Mouse (Mus musculus) adrenal gland, adult 18-20 months (tissue): Measurements from ENCODE around the gene Trdmt1. TPM values are rescaled to one million over a fixed set of nuclear protein-coding genes. Genes with fewer than 3 reads are reported as not detected.

Experiments
- DNase-seq, 2 experiments: peaks; one replicate each; pipeline ENCODE4 v3.0.0; 2021 to 2022; ENCODE audit warnings: low spot score in 2 of 2
- total RNA-seq, 2 experiments: library from RNA; stranded (reverse); gene quantifications; 1 replicate in 1 of 2; 2 replicates in 1 of 2; pipeline ENCODE4 v1.2.3; 2021

Gene Trdmt1
- total RNA-seq, 2 experiments from 2014 or later, result 2.8 to 3.2 TPM

- no peak for DNase-seq
Measured at GRCm38 (mm10) chr2:13500298-13500999, 44.0 kb downstream of the Trdmt1 start.

GRCm38 (mm10) chr2:13499196-13499595, 45.3 kb downstream of the Trdmt1 start:
- no peak for DNase-seq

- DNase-seq, result no peak
Measured at GRCm38 (mm10) chr2:13496087-13496486, 48.4 kb downstream of the Trdmt1 start.

GRCm38 (mm10) chr2:13492927-13493326, 51.5 kb downstream of the Trdmt1 start:
- no peak for DNase-seq

DNA sequence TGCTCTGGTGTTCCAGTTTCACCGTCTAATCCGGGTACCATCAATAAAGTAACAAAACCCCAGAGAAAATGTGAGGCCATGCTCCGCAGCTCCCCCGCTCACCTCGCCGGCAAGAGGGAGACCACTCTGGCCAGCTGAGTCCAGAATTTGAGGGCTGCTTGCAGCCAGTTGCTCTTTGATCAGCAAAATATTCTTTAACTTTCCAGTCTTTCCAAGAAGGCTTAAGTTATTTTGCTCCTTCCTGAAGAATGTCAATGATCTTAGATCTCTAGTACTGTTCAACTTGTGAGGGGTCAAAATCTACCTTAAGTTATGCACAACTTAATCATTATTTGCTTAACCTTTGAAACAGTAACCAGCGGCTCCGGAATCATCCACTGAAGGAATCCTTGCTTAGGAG, 52.7 kb downstream of the Trdmt1 start, which contains the start of gene Cubn:
Gene Cubn (minus strand): TSS at position 80 of the 400 bp plus-strand sequence.
- no peak for DNase-seq

GRCm38 (mm10) chr2:13490480-13490879, 54.0 kb downstream of the Trdmt1 start:
- DNase-seq, result no peak

DNA sequence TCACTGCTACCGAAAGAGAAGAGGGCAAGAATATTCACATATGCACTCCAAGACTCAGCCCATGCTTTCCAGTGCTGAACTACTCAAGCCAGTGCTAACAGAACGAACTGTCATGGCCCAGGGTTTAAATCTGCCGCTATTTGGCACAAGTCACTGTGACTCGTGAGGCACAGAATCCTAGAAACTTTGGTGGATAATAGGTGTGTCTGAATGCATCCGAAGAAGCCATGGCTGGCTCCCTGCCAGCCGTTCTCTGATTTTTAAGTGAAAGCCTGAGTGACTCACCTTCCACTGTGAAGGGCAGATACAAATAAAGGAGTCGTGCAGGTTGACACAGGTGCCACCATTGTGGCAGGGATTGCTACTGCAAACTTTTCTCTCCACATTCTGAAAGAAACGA, 58.0 kb downstream of the Trdmt1 start:
- DNase-seq, result no peak

DNA sequence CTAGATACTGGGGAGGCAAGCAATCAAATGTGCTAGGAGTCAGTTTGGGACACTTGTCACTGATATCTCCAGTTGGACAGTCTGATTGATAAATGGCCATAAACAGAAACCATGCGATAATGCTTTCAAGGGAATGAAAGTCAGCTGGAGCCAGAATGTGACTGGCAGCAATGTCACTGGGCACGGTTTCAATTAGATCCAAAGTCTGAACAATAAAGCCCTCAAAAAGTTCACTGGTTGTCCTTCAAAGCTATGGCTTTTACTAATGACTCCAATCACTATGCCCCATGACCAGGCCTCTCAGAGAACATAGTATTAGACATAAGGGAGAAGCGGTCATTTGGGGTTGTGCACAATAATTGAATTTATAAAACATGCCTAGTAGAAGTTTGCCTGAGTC, 59.9 kb downstream of the Trdmt1 start:
- DNase-seq, result no peak

DNA sequence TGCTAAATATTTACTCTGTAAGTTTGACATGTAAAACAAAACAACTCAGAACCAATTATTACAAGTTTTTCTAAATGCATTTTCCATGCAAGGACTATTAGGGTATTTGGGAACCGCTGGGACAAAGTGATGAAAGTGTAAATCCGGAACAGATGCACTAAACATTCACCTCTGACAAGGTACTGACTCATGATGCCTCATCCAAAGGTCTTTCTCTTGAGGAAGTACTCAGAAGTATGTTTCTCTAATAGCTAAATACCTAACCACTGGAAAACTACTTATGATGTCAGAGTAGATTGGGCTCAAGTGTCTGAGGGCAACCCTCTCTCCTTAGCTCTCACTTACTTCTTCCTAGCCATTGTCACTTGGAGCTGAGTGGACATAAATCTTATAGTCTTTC, 63.7 kb downstream of the Trdmt1 start:
- DNase-seq, result no peak

- no peak for DNase-seq
Measured at GRCm38 (mm10) chr2:13479165-13479564, 65.3 kb downstream of the Trdmt1 start.

- no peak for DNase-seq
Measured at GRCm38 (mm10) chr2:13470108-13470507, 74.4 kb downstream of the Trdmt1 start.

DNA sequence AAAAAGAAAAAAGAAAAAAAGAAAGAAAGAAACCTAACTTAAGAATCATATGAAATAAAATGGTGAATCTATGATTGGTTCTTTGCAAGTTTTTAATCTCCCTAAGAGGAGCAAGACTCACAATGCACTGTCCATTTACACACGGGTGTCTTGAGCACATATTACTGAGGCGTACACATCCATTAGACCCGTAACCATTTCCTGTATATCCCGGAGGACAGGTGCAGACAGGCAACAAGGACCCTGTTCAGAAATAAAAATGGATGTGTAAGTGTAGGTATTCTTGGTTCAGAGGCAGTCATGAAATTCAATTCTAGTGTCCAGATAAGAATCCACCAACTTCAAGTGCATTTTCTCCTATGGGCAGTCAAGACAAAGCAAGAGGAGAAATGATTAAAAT, 74.8 kb downstream of the Trdmt1 start:
- no peak for DNase-seq

DNA sequence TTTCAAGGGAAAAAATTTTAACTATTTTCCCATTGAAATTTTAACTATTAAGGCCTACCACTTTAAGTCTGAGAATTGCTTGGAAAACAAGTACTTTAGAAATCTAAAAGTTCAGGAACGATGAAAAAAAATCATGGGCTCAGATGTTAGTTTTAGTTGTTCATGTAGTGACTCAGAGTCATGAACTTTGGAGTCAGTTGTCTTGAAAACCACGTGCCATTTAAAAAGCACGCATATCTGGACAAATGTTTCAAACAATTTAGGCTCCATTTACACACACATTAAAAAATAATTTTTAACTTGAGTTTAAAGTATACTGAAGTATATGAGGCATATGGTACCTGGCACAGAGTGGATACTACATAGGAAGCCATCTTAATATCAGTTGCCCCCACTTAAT, 77.8 kb downstream of the Trdmt1 start:
- DNase-seq, result no peak

Other genes starting within 250 kb of the Trdmt1 start
- gene Cubn, start 52.9 kb downstream of the Trdmt1 start, total RNA-seq, result under 1 TPM; 0.19 to 0.36 TPM
- gene Vim, start 29.3 kb upstream of the Trdmt1 start, total RNA-seq, result 100 to 1,000 TPM; 152 to 479 TPM
- gene St8sia6, start 249.4 kb upstream of the Trdmt1 start, total RNA-seq, result 1 to 10 TPM in 1 of 2 experiments, under 1 TPM in 1; 0.99 to 2.0 TPM